Mouse (Mus musculus): ENCODE measurements around the gene Gm28035.

- no peak for TF ChIP-seq CTCF (IDR thresholded peaks at IDR 0.05)
- TF ChIP-seq POLR2A (IDR thresholded peaks at IDR 0.05; ENCODE audit: insufficient read depth, low read depth, low read length) = no peak
- TF ChIP-seq EP300 (IDR thresholded peaks at IDR 0.05; ENCODE audit: insufficient read depth, low read depth, low read length) = no peak
Measured at GRCm38 (mm10) chr2:30211408-30212168, 28.8 kb upstream of the Gm28035 start.
